Mouse (Mus musculus): Measurements from ENCODE around the gene Fhl5.
A peak's percentile ranks its signal among the peaks of the same experiment; 100 is the strongest.
"Not testable (repeated sequence)": the region's sequence is repeated elsewhere in the genome, so short reads cannot be mapped to it uniquely, and the experiment has no call there.

Fhl5 gene

GRCm38 (mm10) chr4:25242776-25243175, at the start of gene Fhl5:
Gene Fhl5 (minus strand): TSS chr4:25242876.
- DNase-seq: no peak

GRCm38 (mm10) chr4:25285002-25285401, 42.3 kb upstream of the Fhl5 start:
- not testable (repeated sequence) for DNase-seq

- DNase-seq: peak; percentile 98
These were observed 39.0 kb upstream of the Fhl5 start, which contains the start of gene Ufl1 for GRCm38 (mm10) chr4:25281671-25282038. Gene Ufl1 (minus strand): TSS chr4:25281821.

GRCm38 (mm10) chr4:25280938-25281670, 38.4 kb upstream of the Fhl5 start:
- DNase-seq: no peak

- no peak for DNase-seq
These were observed 30.4 kb upstream of the Fhl5 start for GRCm38 (mm10) chr4:25272861-25273627.

- DNase-seq: no peak
These were observed 29.2 kb upstream of the Fhl5 start for GRCm38 (mm10) chr4:25271926-25272325.

- DNase-seq: no peak
These were observed 24.5 kb upstream of the Fhl5 start for GRCm38 (mm10) chr4:25267144-25267543.

- DNase-seq: no peak
These were observed 15.2 kb upstream of the Fhl5 start for GRCm38 (mm10) chr4:25257822-25258398.

GRCm38 (mm10) chr4:25235663-25236062, 7.0 kb downstream of the Fhl5 start:
- DNase-seq: not testable (repeated sequence)

- not testable (repeated sequence) for DNase-seq
These were observed 8.9 kb downstream of the Fhl5 start for GRCm38 (mm10) chr4:25233767-25234166.

- DNase-seq: no peak
These were observed 10.1 kb downstream of the Fhl5 start for GRCm38 (mm10) chr4:25232546-25232945.

GRCm38 (mm10) chr4:25227527-25227926, 15.1 kb downstream of the Fhl5 start:
- no peak for DNase-seq

GRCm38 (mm10) chr4:25221927-25222326, 20.7 kb downstream of the Fhl5 start:
- no peak for DNase-seq

GRCm38 (mm10) chr4:25213451-25213850, 29.2 kb downstream of the Fhl5 start:
- no peak for DNase-seq

- DNase-seq: no peak
These were observed 36.5 kb downstream of the Fhl5 start for GRCm38 (mm10) chr4:25206166-25206565.

GRCm38 (mm10) chr4:25197310-25197709, 45.4 kb downstream of the Fhl5 start:
- no peak for DNase-seq

GRCm38 (mm10) chr4:25179617-25180208, 63.0 kb downstream of the Fhl5 start:
- DNase-seq: no peak

Data from lung, postnatal 10 days (tissue).